Mouse (Mus musculus) testis, adult 2 months (tissue): ENCODE results near the gene Spert. TPM values are rescaled to one million over a fixed set of nuclear protein-coding genes. Genes with fewer than 3 reads are reported as not detected.

ENCODE experiments used
- H3K27ac ChIP-seq: fragments of 200-500 bp; 2 replicates; pipeline ENCODE4 v1.5.1; 2012; ENCODE audit warnings: low read depth, low read length; ENCODE audit not compliant: control insufficient read depth, insufficient read depth
- H3K27me3 ChIP-seq: fragments of 200-500 bp; 2 replicates; pipeline ENCODE4 v1.6.1; 2012; ENCODE audit warnings: mild to moderate bottlenecking, low read length, moderate library complexity; ENCODE audit not compliant: control insufficient read depth, insufficient read depth
- H3K36me3 ChIP-seq: fragments of 200-500 bp; 2 replicates; pipeline ENCODE4 v1.6.1; 2012; ENCODE audit warnings: mild to moderate bottlenecking, low read length; ENCODE audit not compliant: control insufficient read depth, insufficient read depth
- H3K4me1 ChIP-seq: fragments of 200-500 bp; 2 replicates; pipeline ENCODE4 v1.6.1; 2012; ENCODE audit warnings: low read length; ENCODE audit not compliant: control insufficient read depth, insufficient read depth
- H3K4me3 ChIP-seq: fragments of 200-500 bp; 2 replicates; pipeline ENCODE4 v1.5.1; 2012; ENCODE audit warnings: low read depth, mild to moderate bottlenecking, low read length, moderate library complexity, mixed read lengths; ENCODE audit not compliant: control insufficient read depth
- CTCF ChIP-seq: fragments of 200-500 bp; IDR thresholded peaks from 2 replicates; pipeline ENCODE4 v1.5.1; 2012; ENCODE audit warnings: low read depth, mild to moderate bottlenecking, inconsistent platforms, low read length, moderate library complexity; ENCODE audit not compliant: control insufficient read depth, insufficient read depth, insufficient replicate concordance
- POLR2A ChIP-seq: fragments of 200-500 bp; IDR thresholded peaks from 2 replicates; pipeline ENCODE4 v1.6.1; 2012; ENCODE audit warnings: low read depth, mild to moderate bottlenecking, inconsistent platforms, low read length, moderate library complexity; ENCODE audit not compliant: control insufficient read depth
- polyA plus RNA-seq: library from polyadenylated mRNA; depleted of rRNA; stranded (reverse); fragments of >200 nt; gene quantifications from 2 replicates; pipeline ENCODE4 v1.2.3, GENCODE M21; 2012

The Spert gene
- polyA plus RNA-seq, 1 experiment: 1,054 TPM

GRCm38 (mm10) chr14:75622984-75623383 lies 30.1 kb upstream of the Spert start:
- no peaks in the 10 kb centered on the region for H3K4me1 ChIP-seq
- TF ChIP-seq POLR2A (no peak), CTCF (no peak)

GRCm38 (mm10) chr14:75616375-75616774 lies 23.5 kb upstream of the Spert start:
- Histone ChIP-seq H3K4me3 (no peak overlapping the region), H3K27me3 (no peaks in the 10 kb centered on the region), H3K27ac (no peak overlapping the region), H3K36me3 (no peaks in the 10 kb centered on the region), H3K4me1 (no peaks in the 10 kb centered on the region)
- TF ChIP-seq POLR2A (no peak), CTCF (no peak)

More at GRCm38 (mm10) chr14:75622984-75623383, 30.1 kb upstream of the Spert start:
- H3K27ac ChIP-seq: no peak overlapping the region
- no peaks in the 10 kb centered on the region for H3K27me3 ChIP-seq
- H3K36me3 ChIP-seq: no peaks in the 10 kb centered on the region
- H3K4me3 ChIP-seq: no peak overlapping the region

GRCm38 (mm10) chr14:75609176-75609575 lies 16.3 kb upstream of the Spert start:
- H3K27me3 ChIP-seq: no peaks in the 10 kb centered on the region
- TF ChIP-seq POLR2A (no peak), CTCF (no peak)
- H3K4me1 ChIP-seq: no peaks in the 10 kb centered on the region
- H3K27ac ChIP-seq: no peak overlapping the region
- no peak overlapping the region for H3K4me3 ChIP-seq
- no peaks in the 10 kb centered on the region for H3K36me3 ChIP-seq

- no peaks in the 10 kb centered on the region for H3K27me3 ChIP-seq
- TF ChIP-seq POLR2A (no peak), CTCF (no peak)
- no peaks in the 10 kb centered on the region for H3K4me1 ChIP-seq
- H3K27ac ChIP-seq: no peak overlapping the region
- H3K36me3 ChIP-seq: no peaks in the 10 kb centered on the region
- no peak overlapping the region for H3K4me3 ChIP-seq
Observed at GRCm38 (mm10) chr14:75583870-75584269, 9.0 kb downstream of the Spert start.

GRCm38 (mm10) chr14:75579010-75579409 lies 13.9 kb downstream of the Spert start:
- H3K36me3 ChIP-seq: no peaks in the 10 kb centered on the region
- H3K27me3 ChIP-seq: no peaks in the 10 kb centered on the region
- no peak overlapping the region for H3K4me3 ChIP-seq
- H3K4me1 ChIP-seq: no peaks in the 10 kb centered on the region
- TF ChIP-seq POLR2A (no peak), CTCF (no peak)
- H3K27ac ChIP-seq: no peak overlapping the region

GRCm38 (mm10) chr14:75566303-75566702 lies 26.6 kb downstream of the Spert start:
- TF ChIP-seq CTCF: no peak
- TF ChIP-seq POLR2A: no peak
- Histone ChIP-seq H3K4me3 (no peak overlapping the region), H3K36me3 (no peaks in the 10 kb centered on the region), H3K27me3 (no peaks in the 10 kb centered on the region), H3K27ac (no peak overlapping the region), H3K4me1 (no peaks in the 10 kb centered on the region)

- Histone ChIP-seq H3K4me1 (no peaks in the 10 kb centered on the region), H3K27ac (no peak overlapping the region), H3K36me3 (no peaks in the 10 kb centered on the region), H3K4me3 (no peak overlapping the region), H3K27me3 (no peaks in the 10 kb centered on the region)
- TF ChIP-seq POLR2A (no peak), CTCF (no peak)
Observed at GRCm38 (mm10) chr14:75565534-75566140, 27.3 kb downstream of the Spert start.
